Mouse (Mus musculus): ENCODE measurements at regions not wholly inside any gene's neighbourhood (a gene's known extent, or its start where the extent isn't known, plus 50 kb on each side); places are given as distances from the start of the nearest gene placed in this dataset.

DNA sequence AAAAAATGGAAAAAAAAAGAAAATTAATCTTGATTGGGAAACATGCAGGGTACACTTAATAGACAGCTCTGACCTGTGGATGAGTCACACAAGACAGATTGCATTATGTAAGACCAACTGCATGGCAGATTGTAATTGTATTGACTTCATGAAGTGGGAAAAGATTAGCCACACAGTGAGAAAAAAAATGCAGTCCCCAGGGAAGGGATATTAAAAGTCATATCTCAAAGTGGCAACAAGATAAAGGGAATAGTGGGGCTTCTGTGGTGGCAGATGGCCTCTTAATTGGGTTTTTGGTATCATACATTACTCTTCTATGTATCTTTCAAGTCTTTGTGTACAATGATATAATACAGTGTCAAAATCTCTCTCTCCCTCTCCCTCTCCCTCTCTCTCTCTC is 76.0 kb upstream of the Mitf start:
- TF ChIP-seq CTCF (IDR thresholded peaks at IDR 0.05; ENCODE audit: insufficient read depth, low read length) = no peak
- TF ChIP-seq POLR2A (IDR thresholded peaks at IDR 0.05; ENCODE audit: borderline replicate concordance, extremely low read depth, low read depth, low read length) = no peak
